Mouse (Mus musculus) heart, adult 2 months (tissue): ENCODE data around the gene Dnaic1.

ENCODE experiments used
- CTCF ChIP-seq: fragments of 200-600 bp; IDR thresholded peaks from 2 replicates; pipeline ENCODE4 v1.8.1; 2022; ENCODE audit warnings: antibody characterized with exemption, mild to moderate bottlenecking, moderate library complexity
- EP300 ChIP-seq: fragments of 200-500 bp; IDR thresholded peaks from 2 replicates; pipeline ENCODE4 v1.6.1; 2011; ENCODE audit warnings: low read depth, low read length, control low read depth; ENCODE audit not compliant: insufficient read depth
- POLR2A ChIP-seq: fragments of 200-500 bp; IDR thresholded peaks from 2 replicates; pipeline ENCODE4 v1.6.1; 2011; ENCODE audit warnings: mild to moderate bottlenecking, low read depth, low read length, control low read depth; ENCODE audit not compliant: insufficient read depth

DNA sequence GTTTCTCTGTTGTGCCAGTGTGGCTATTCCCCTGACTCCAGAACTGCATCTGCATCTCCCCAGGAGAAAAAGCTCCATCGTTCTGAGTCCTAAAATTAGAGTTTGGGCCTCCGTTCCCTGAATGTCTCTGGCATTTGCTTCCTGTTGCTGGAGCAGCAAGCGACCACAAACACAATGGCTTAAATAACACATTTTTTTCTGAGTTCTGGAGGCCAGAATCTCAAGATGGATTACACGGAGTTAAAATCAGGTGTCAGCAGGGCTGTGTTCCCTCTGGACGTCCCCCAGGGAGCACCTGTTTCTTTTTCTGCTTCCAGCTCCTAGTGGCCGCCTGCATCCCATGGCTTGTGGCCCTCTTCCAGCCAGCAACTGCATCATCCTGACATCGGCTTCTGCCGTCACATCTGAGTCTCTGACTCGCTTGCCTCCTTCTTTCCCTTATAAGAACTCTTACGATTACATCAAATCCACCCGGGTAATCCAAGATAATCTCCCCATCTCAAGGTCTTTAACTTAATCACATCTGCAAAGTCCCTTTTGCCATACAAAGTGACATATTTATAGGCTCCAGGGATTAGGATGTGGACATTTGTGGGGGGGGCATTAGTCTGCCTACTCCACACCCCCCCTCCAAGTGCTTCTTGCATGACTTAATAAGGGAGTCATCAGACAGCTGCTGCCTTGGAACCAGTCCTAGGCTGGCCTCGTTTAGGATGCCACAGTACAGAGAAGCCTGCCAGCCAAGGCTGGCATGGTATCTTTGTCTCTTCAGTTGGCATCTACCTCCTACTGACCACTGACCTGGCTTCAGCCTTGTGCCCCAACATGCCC is 49.6 kb downstream of the Dnaic1 start:
- TF ChIP-seq POLR2A: no peak
- no peak for TF ChIP-seq CTCF
- 0 out of 2 replicates have a peak, but pooled peaks have one; percentile 47 for TF ChIP-seq EP300
